Mouse (Mus musculus): ENCODE measurements at regions not wholly inside any gene's neighbourhood (a gene's known extent, or its start where the extent isn't known, plus 50 kb on each side); places are given as distances from the start of the nearest gene placed in this dataset.

DNA sequence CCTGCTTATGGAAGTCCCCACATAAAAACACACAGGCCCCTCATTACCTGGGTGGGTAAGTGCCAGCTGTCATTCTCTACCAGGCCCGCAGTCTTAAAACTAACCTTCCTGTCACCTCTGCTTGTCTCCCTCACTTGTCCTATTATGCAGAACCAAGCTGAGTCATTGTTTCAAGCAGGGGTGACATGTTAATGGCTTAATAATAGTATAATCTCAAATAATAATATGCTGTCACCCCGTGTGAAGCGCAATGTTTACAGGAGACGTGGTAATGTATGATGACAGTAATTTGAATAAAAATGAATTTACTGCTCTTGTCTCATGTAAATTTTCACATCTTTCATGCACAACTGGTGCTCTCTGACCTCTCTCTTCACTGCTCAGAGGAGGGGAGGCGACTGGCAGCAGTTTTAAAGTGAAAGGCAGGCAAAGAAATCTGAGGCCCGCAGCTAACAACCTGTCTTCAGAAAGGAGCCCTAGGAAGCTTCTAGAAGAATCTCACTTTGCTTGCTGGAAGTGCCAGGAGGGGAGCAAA lies 357.2 kb upstream of the Mki67 start:
- no peak for ATAC-seq (replicated peaks; ENCODE audit: poor library complexity, severe bottlenecking)

GRCm38 (mm10) chr7:136074043-136074442 lies 357.9 kb upstream of the Mki67 start:
- ATAC-seq (replicated peaks; ENCODE audit: poor library complexity, severe bottlenecking) = no peak

DNA sequence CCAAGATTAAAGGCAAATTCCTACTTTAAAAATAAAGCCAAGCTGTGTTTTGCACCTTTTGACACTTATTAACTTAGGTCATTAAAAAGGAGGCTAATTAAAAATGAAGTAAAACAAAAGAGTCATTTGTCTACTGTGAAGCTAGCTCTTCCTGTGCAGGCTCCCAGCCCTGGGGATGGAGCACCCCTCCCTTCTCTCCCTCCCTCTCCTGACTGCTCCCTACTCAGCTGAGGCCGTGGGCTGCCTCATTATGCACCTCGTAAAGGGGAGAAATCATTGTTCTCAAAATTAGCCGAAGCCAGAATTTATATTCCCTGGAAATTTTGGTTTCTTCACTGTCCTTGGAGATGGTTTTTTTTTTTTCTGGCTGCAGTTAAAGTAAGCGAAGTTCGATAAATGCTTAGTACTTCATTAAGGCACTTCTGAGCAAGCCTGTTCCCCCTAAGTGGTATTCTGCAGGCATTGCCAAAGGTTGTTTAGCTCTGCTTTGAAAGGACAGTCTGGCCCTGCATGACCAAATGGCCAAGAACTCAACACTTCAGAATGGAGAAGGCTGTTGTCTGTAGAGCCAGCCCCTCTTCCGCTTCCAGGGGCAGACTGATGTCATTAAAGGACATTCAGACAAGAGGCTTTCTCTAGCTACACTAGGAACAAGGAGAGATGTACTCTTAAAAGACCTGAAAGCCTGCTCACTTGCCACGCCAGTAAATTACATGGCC lies 365.5 kb upstream of the Mki67 start:
- no peak for ATAC-seq (replicated peaks; ENCODE audit: poor library complexity, severe bottlenecking)

DNA sequence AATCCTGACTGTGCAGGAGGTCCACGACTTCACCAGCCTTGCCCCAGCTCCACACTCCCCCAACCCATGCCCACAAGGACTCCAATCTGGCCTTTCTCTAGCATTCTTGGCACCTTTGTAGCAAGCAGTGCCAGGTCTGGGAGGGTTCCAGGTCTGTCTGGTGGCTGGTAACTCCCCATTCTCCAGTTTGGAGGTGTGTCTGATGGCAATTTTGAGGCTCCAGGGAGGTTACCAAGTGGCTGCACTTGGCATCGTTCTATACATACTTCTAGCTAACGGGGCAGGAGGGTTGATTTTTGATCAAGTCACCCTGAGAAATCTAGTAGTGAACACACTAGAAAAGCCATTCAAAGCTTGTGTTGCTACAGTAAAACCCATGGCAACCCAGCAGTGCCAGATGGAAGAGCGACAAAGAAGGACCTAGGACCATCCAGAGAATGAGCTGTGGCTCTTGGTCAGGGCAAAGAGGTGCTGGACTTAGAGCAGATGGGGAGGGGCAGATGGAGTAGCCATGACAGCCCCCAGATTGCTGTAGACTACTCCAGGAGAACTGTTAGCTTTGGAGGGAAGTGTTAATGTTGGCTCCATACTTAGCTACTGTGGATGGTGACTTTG lies 366.2 kb upstream of the Mki67 start:
- ATAC-seq (replicated peaks; ENCODE audit: poor library complexity, severe bottlenecking) = no peak

GRCm38 (mm10) chr7:136083005-136083404 lies 366.8 kb upstream of the Mki67 start:
- no peak for ATAC-seq (replicated peaks; ENCODE audit: poor library complexity, severe bottlenecking)

DNA sequence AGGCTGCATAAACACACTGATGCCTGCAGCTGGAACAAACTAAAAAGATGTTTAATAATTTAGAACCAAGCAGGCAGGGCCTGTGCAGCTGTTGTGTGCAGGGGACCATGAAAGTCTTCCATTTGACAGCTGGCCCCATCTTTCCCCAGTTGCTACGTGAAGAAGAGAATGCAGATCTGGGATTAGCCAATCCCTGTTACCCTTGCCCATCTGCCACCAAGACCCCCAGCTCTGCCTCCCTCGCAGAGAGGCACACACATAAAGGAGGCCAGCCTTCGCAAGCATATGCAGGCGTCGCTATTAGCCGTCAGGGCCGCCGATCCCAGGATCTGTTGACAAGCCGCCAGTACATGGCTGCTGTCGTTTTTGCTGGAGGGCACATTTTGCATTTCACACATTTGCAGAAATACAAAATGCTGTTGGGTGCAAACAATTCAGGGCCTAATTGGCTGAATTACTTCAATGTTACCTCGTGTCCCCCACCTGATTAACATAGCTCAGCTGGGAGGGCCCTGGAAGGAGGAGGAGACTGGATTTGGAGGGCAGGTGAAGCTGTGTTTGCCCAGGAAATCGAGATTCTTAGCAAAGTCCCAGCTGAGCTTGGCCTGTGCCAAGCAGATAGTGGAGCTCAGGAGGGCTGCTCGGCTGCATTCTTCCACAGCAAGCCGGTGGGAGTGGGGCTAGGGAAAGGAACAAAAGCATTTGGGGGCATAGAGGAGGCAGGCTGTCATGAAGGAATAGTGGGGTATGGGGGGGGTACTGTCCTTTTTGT lies 367.6 kb upstream of the Mki67 start:
- ATAC-seq (replicated peaks; ENCODE audit: poor library complexity, severe bottlenecking) = no peak

- ATAC-seq (replicated peaks; ENCODE audit: poor library complexity, severe bottlenecking) = no peak
These were observed 372.6 kb upstream of the Mki67 start for GRCm38 (mm10) chr7:136088785-136089184.

- no peak for ATAC-seq (replicated peaks; ENCODE audit: poor library complexity, severe bottlenecking)
These were observed 378.7 kb upstream of the Mki67 start for GRCm38 (mm10) chr7:136094681-136095360.

GRCm38 (mm10) chr7:136104021-136104420 lies 387.9 kb upstream of the Mki67 start:
- ATAC-seq (replicated peaks; ENCODE audit: poor library complexity, severe bottlenecking) = no peak

GRCm38 (mm10) chr7:136112163-136112562 lies 396.0 kb upstream of the Mki67 start:
- ATAC-seq (replicated peaks; ENCODE audit: poor library complexity, severe bottlenecking) = no peak

GRCm38 (mm10) chr7:136120930-136121329 lies 404.8 kb upstream of the Mki67 start:
- ATAC-seq (replicated peaks; ENCODE audit: poor library complexity, severe bottlenecking) = no peak

- ATAC-seq (replicated peaks; ENCODE audit: poor library complexity, severe bottlenecking) = no peak
These were observed 405.2 kb upstream of the Mki67 start for GRCm38 (mm10) chr7:136121406-136121805.

- ATAC-seq (replicated peaks; ENCODE audit: poor library complexity, severe bottlenecking) = no peak
These were observed 408.6 kb upstream of the Mki67 start for GRCm38 (mm10) chr7:136124786-136125185.

DNA sequence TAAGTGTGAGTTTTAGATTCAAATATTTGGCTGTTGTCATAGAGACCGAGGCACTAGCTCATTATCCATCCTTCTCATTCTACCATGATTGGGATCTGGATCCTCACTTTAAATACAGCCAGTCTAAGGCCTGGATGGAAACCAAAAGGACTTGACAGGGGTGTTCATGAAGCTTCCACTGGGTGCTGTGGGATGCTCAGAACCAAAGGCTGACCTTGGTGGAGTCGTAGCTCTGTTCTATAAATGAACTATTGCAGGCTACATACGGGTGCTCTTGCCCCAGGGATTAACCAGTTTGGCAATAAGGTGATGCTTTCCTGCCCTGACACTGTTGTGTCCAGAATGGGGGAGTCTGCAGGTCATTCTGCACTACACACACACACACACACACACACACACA lies 410.2 kb upstream of the Mki67 start:
- no peak for ATAC-seq (replicated peaks; ENCODE audit: poor library complexity, severe bottlenecking)

GRCm38 (mm10) chr7:136127576-136127975 lies 411.4 kb upstream of the Mki67 start:
- ATAC-seq (replicated peaks; ENCODE audit: poor library complexity, severe bottlenecking) = no peak

GRCm38 (mm10) chr7:136129721-136130123 lies 413.6 kb upstream of the Mki67 start:
- no peak for ATAC-seq (replicated peaks; ENCODE audit: poor library complexity, severe bottlenecking)

GRCm38 (mm10) chr7:136130666-136131239 lies 414.6 kb upstream of the Mki67 start:
- ATAC-seq (replicated peaks; ENCODE audit: poor library complexity, severe bottlenecking) = no peak

DNA sequence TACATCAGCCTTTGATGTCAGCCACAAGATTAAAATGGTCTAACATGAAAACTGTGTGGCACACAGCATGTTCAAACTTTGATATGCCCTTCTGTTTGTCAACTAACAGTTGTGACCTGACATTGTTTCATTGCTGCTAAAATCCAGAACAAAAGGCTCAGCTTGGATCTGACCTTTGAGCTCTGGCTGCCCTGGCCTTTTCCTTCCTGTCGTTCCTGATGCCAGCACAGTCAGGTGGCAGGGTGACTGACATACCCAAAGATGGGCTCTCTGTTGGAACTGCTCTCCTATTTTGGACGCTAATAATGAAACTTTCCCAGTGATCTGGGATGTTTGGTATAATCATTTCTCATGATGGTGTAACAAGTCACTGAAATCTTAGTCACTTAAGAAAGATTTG lies 416.8 kb upstream of the Mki67 start:
- ATAC-seq (replicated peaks; ENCODE audit: poor library complexity, severe bottlenecking) = no peak

GRCm38 (mm10) chr7:136136666-136137065 lies 420.5 kb upstream of the Mki67 start:
- ATAC-seq (replicated peaks; ENCODE audit: poor library complexity, severe bottlenecking) = no peak

DNA sequence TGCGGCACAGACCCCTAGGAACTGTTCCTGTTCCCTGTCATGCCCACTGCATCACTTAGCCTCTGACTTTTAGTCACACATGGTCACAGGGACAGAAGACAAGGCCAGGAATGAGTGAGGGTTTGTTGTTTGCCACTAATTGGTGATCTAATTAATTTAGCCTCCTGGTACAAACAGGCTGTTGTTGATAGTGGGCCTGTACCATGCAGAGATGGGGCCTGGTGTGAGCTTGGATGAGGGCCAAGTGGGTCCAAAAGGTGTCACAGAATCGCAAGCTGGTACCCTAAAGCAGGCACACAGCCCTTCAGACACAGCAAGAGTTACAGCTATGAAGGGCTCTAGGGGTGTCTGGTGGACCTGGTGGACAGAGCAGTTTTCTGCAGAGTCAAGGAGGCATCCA lies 421.2 kb upstream of the Mki67 start:
- ATAC-seq (replicated peaks; ENCODE audit: poor library complexity, severe bottlenecking) = no peak

Measured in granulocyte monocyte progenitor cell, adult 5-6 weeks (primary cell).